Mouse (Mus musculus) spleen, adult 10 weeks (tissue): ENCODE measurements around the gene Dtl. TPM values are rescaled to one million over a fixed set of nuclear protein-coding genes. Genes with fewer than 3 reads are reported as not detected.

Source experiments
- polyA plus RNA-seq: library from polyadenylated mRNA; stranded (reverse); fragments of 350-450 nt; fragmentation: Illumina TruSeq; extraction: RNeasy Lipid Tissue Mini Kit (QIAGEN cat#74804); gene quantifications from one replicate; pipeline ENCODE4 v1.2.3, GENCODE M21; 2015; ENCODE audit warnings: low replicate concordance; ENCODE audit not compliant: insufficient read depth

Gene Dtl
- polyA plus RNA-seq, result 8.5 TPM

GRCm38 (mm10) chr1:191575458-191576247 lies at the start of gene Dtl, which contains the start of gene Ints7:
Gene Dtl, minus strand, starts transcription at chr1:191575544.
Gene Ints7, plus strand, starts transcription at chr1:191575636.

Other genes starting within 250 kb of the Dtl start
- gene Tmem206, start 249.6 kb downstream of the Dtl start, polyA plus RNA-seq, result 21.7 TPM
- 208 TPM for gene Ppp2r5a, start 172.3 kb downstream of the Dtl start, polyA plus RNA-seq
- gene Ints7, start 92 bp upstream of the Dtl start, polyA plus RNA-seq, result 47.1 TPM
- gene Lpgat1, start 142.3 kb upstream of the Dtl start, polyA plus RNA-seq, result 71.0 TPM
- 7.3 TPM for gene Nek2, start 245.9 kb upstream of the Dtl start, polyA plus RNA-seq